In the genomic region with DNA sequence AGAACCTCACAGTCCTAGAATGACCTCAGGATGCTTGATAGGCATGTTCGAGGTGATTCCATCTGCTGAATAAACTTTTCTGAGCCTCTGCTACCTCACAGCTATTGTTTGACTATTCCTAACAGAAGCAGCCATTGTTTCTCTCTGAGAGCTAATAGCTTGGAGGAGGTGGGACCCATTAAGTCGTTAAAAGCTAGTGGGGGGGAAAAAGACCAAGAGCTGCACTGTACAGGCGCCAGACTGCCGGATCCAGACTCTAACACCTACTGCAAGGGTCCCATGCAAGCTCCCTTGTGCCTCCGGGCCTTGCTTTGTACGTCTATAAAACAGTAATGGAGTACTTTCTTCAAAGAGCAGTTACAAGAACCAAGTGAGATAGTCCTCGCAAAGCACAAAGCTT, we compare ENCODE assay signal across 14 mouse cellular contexts.
A peak's percentile ranks its signal among the peaks of the same experiment; 100 is the strongest.
DNase-seq lines count a peak whose midpoint lies in the region; ATAC-seq lines count a peak whose summit lies in the region.
"Had no signal": no experiment of that assay in that cellular context is flagged by ENCODE, and none has a peak within 500 bp of the region (broad histone marks: within the 10 kb centered on the region; RNA-seq: fewer than 3 reads in every experiment).

No protein-coding gene starts in this region.

- 0 out of 2 replicates have a peak, but pooled peaks have one; percentile 54 for ATAC-seq in kidney, embryonic 15.5 days (replicated peaks; ENCODE audit: low FRiP score)
- no peak for ATAC-seq in kidney, embryonic 14.5 days (ENCODE audit: low FRiP score, low TSS enrichment)
- peak; percentile 97 for ATAC-seq in limb, embryonic 12.5 days (ENCODE audit: insufficient number of reproducible peaks, insufficient read depth, low FRiP score, low TSS enrichment, low read depth)
- peak; percentile 35; the same call in 1 of the 2 replicates for ATAC-seq in stomach, embryonic 15.5 days (ENCODE audit: insufficient read depth, low FRiP score, low read depth)
- ATAC-seq: intestine, embryonic 16.5 days had no signal

- H3K4me2 ChIP-seq in kidney, embryonic 15.5 days: no peak overlapping the region
- no peak overlapping the region for H3K4me2 ChIP-seq in kidney, embryonic 14.5 days (replicated peaks; ENCODE audit: low read depth, low read length)
- no peak overlapping the region for H3K4me2 ChIP-seq in limb, embryonic 12.5 days
- H3K4me2 ChIP-seq in stomach, embryonic 15.5 days: no peak overlapping the region
- H3K4me2 ChIP-seq: heart, embryonic 15.5 days had no signal

- no peaks in the 10 kb centered on the region for H3K36me3 ChIP-seq in kidney, embryonic 15.5 days
- H3K36me3 ChIP-seq in kidney, embryonic 14.5 days (ENCODE audit: control insufficient read depth, insufficient read depth, low read length): no peaks in the 10 kb centered on the region
- no peaks in the 10 kb centered on the region for H3K36me3 ChIP-seq in limb, embryonic 12.5 days
- no peaks in the 10 kb centered on the region for H3K36me3 ChIP-seq in stomach, embryonic 15.5 days
- H3K36me3 ChIP-seq: heart, embryonic 15.5 days had no signal

- no peak overlapping the region for H3K27ac ChIP-seq in kidney, embryonic 15.5 days
- H3K27ac ChIP-seq in kidney, embryonic 14.5 days (ENCODE audit: low read depth, low read length): no peak overlapping the region
- H3K27ac ChIP-seq in limb, embryonic 12.5 days: peak overlapping the region; percentile 72
- no peak overlapping the region for H3K27ac ChIP-seq in stomach, embryonic 15.5 days
- H3K27ac ChIP-seq: heart, embryonic 15.5 days had no signal

- WGBS in kidney, embryonic 15.5 days: 19% methylated on average over 7 of the region's 7 CpGs
- 18% methylated on average over 7 of the region's 7 CpGs for WGBS in kidney, embryonic 14.5 days
- WGBS in limb, embryonic 12.5 days: 7% methylated on average over 7 of the region's 7 CpGs
- 48% methylated on average over 7 of the region's 7 CpGs for WGBS in stomach, embryonic 15.5 days

- DNase-seq in embryo, embryonic 10.5 days (ENCODE audit: low spot score): peak; percentile 23
- no peak for DNase-seq in adipocyte (ENCODE audit: low spot score)
- DNase-seq in c-Kit-positive CD71-positive TER-119-positive erythroid progenitor cells, embryonic 14.5 days (ENCODE audit: low spot score): no peak
- DNase-seq: cerebellum, adult 18-20 months; layer of hippocampus, postnatal 36 days; spleen, adult 18-20 months had no signal

- H3K27me3 ChIP-seq in kidney, embryonic 15.5 days: no peaks in the 10 kb centered on the region
- no peaks in the 10 kb centered on the region for H3K27me3 ChIP-seq in kidney, embryonic 14.5 days (ENCODE audit: control insufficient read depth, insufficient read depth, low read length)
- H3K27me3 ChIP-seq in limb, embryonic 12.5 days: no peaks in the 10 kb centered on the region
- no peaks in the 10 kb centered on the region for H3K27me3 ChIP-seq in stomach, embryonic 15.5 days (replicated peaks)
- H3K27me3 ChIP-seq: heart, embryonic 15.5 days; megakaryocyte, embryonic 14.5 days had no signal

- no peaks in the 10 kb centered on the region for H3K9me3 ChIP-seq in kidney, embryonic 15.5 days (replicated peaks)
- no peaks in the 10 kb centered on the region for H3K9me3 ChIP-seq in kidney, embryonic 14.5 days (ENCODE audit: control insufficient read depth, low read length)
- H3K9me3 ChIP-seq in limb, embryonic 12.5 days: no peaks in the 10 kb centered on the region
- H3K9me3 ChIP-seq in stomach, embryonic 15.5 days: no peaks in the 10 kb centered on the region
- H3K9me3 ChIP-seq: heart, embryonic 15.5 days; megakaryocyte, embryonic 14.5 days had no signal

- no peak overlapping the region for H3K9ac ChIP-seq in kidney, embryonic 15.5 days
- no peak overlapping the region for H3K9ac ChIP-seq in kidney, embryonic 14.5 days (ENCODE audit: low read depth, low read length)
- H3K9ac ChIP-seq in limb, embryonic 12.5 days (replicated peaks): no peak overlapping the region
- no peak overlapping the region for H3K9ac ChIP-seq in stomach, embryonic 15.5 days
- H3K9ac ChIP-seq: heart, embryonic 15.5 days had no signal

- no peak overlapping the region for H3K4me3 ChIP-seq in kidney, embryonic 15.5 days (replicated peaks)
- H3K4me3 ChIP-seq in kidney, embryonic 14.5 days (ENCODE audit: low read length): no peak overlapping the region
- H3K4me3 ChIP-seq in limb, embryonic 12.5 days (replicated peaks): no peak overlapping the region
- H3K4me3 ChIP-seq in stomach, embryonic 15.5 days (replicated peaks): no peak overlapping the region
- H3K4me3 ChIP-seq: heart, embryonic 15.5 days; megakaryocyte, embryonic 14.5 days; myocyte had no signal

- no peaks in the 10 kb centered on the region for H3K4me1 ChIP-seq in kidney, embryonic 15.5 days
- no peaks in the 10 kb centered on the region for H3K4me1 ChIP-seq in kidney, embryonic 14.5 days (ENCODE audit: control insufficient read depth, insufficient read depth, low read length)
- H3K4me1 ChIP-seq in limb, embryonic 12.5 days (replicated peaks): peaks cover 18% of the 10 kb centered on the region
- no peaks in the 10 kb centered on the region for H3K4me1 ChIP-seq in stomach, embryonic 15.5 days
